Mouse (Mus musculus): ENCODE data around the gene Gramd4. TPM values are rescaled to one million over a fixed set of nuclear protein-coding genes. Genes with fewer than 3 reads are reported as not detected.
"Not testable (repeated sequence)": the region's sequence is repeated elsewhere in the genome, so short reads cannot be mapped to it uniquely, and the experiment has no call there.

Gene Gramd4
- polyA plus RNA-seq, 1 experiment from 2014 or later = 1.2 TPM

DNA sequence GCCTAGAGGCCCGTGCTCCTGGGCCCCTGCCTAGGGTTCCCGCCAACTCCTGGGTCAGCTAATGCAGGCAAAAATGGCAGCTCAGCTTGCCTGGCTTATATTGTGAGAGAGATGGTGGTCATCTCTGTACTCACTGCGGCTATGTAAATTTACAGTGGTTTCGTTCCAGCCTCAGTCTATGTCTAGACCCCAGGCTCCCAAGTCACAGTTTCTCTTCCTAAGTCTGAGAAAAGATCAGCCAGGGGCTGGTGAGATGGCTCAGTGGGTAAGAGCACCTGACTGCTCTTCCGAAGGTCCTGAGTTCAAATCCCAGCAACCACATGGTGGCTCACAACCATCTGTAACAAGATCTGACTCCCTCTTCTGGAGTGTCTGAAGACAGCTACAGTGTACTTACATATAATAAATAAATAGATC lies 39.1 kb downstream of the Gramd4 start:
- H3K79me2 ChIP-seq (ENCODE audit: inconsistent target); H3K27ac ChIP-seq; H3K4me3 ChIP-seq (ENCODE audit: inconsistent target); H3K36me3 ChIP-seq (ENCODE audit: inconsistent target): not testable (repeated sequence)
- 97% methylated on average over 5 of the region's 5 CpGs for WGBS (ENCODE audit: missing documents)

DNA sequence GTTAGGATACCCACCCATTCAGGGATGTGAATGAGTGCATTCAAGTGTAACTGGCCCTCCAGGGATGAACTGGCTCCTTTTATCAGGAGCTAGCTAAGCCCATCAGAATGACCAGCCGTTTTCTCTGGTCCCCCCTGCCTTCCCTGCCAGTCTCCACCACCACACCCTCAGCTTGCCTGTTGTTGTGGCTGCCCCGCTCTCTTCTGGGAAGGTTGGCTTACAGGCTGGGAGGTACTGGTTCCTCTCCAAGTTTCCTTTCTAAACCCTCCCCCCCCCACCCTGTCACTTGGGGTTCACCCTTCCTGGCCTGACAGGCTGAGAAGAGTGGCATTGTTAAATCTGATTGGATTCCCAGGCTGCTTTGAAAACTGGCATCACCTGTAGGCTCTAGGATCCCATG lies 40.4 kb downstream of the Gramd4 start:
- Histone ChIP-seq H3K36me3 (ENCODE audit: inconsistent target) (no peaks in the 10 kb centered on the region), H3K4me3 (ENCODE audit: inconsistent target) (no peak overlapping the region), H3K79me2 (ENCODE audit: inconsistent target) (no peaks in the 10 kb centered on the region), H3K27ac (no peak overlapping the region)
- WGBS (ENCODE audit: missing documents) = 75% methylated on average over 2 of the region's 2 CpGs

DNA sequence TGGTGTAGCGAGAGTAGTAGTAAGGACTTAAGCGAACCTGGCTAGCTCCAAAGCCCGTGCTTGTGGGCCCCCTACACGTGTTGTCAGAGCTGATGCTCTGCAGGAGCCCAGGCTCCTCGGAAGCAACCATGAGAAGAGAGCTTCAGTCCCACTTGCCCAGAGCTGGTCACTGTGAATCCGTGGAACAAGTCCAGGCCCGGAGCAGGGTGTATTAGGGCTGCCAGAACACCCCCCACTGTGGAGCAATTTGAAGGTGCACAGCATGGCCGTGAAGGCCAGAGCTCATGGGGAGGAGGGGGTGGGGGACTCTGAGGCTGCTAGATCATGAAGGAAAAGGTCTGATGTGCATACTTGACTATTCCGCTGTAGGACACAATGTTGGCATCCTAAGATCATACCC lies 44.1 kb downstream of the Gramd4 start:
- H3K27ac ChIP-seq = no peak overlapping the region
- no peak overlapping the region for H3K4me3 ChIP-seq (ENCODE audit: inconsistent target)
- 96% methylated on average over 6 of the region's 9 CpGs for WGBS (ENCODE audit: missing documents)
- H3K79me2 ChIP-seq (ENCODE audit: inconsistent target) = no peaks in the 10 kb centered on the region
- no peaks in the 10 kb centered on the region for H3K36me3 ChIP-seq (ENCODE audit: inconsistent target)

DNA sequence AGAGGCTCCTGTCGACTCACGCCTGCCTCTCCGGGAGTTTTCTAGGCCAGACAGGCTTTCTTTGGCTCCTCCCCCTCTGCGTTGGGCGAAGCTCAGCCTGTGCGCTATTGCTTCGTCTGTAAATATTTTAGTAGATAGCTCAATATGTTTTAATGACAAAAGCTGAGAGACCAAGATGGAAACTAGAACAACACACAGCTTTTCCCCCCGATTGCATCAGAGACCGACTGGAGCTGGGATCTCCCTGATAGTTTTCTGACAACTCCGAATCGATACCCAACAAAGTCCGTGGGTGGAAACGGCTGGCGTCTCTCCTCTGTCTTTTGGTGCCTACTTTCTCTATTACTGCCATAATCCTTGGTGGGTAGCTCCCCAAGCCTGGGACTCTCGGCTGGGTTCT lies 44.8 kb downstream of the Gramd4 start:
- 95% methylated on average over 15 of the region's 15 CpGs for WGBS (ENCODE audit: missing documents)
- Histone ChIP-seq H3K36me3 (ENCODE audit: inconsistent target) (no peaks in the 10 kb centered on the region), H3K4me3 (ENCODE audit: inconsistent target) (no peak overlapping the region), H3K27ac (no peak overlapping the region), H3K79me2 (ENCODE audit: inconsistent target) (no peaks in the 10 kb centered on the region)

DNA sequence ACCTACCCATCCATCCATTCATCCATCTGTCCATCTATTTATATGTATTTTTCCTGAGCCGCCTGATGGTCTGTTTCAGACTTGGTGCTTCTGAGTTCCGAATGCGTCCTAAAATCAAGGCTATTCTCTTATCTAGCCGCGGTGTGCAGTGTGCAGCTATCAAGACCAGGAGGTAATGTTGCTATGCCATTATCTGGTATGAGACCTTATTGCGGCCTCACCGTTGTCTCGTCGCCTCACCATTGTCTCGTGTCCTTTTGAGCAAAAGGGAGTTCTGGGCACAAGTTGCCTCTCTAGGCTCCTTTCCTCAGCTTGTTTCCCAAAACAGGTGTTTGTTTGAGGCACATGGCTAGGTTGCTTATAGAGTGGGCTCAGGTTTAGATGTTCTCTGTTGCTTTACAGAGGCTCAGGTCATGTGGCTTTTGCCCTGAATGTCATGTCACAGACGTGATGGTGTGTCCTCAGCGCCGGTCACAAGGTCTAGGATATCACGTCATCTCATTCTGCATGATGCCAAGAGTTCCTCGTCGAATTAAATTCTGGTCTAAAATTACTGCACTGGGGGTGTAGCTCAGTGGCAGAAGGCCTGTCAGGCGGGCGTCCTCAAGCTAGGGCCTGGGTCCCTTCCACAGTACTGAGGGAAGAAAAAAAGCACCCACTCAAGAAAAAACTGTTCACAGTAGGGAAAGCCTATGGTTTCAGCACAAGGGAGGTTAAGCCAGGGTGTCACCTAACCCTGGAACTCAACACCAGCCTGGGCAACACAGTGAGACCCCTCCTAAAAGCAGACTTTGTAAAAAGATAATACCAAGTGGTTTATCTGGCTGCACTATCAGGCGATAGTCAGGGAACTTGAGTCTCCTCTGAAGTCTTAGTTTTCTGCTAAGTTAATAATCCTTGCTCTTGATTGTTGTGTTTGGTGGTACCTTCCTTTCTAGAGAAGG lies 47.2 kb downstream of the Gramd4 start:
- H3K36me3 ChIP-seq (ENCODE audit: inconsistent target) = no peaks in the 10 kb centered on the region
- no peaks in the 10 kb centered on the region for H3K79me2 ChIP-seq (ENCODE audit: inconsistent target)
- H3K27ac ChIP-seq = no peak overlapping the region
- H3K4me3 ChIP-seq (ENCODE audit: inconsistent target) = no peak overlapping the region
- WGBS (ENCODE audit: missing documents) = 97% methylated on average over 19 of the region's 19 CpGs

DNA sequence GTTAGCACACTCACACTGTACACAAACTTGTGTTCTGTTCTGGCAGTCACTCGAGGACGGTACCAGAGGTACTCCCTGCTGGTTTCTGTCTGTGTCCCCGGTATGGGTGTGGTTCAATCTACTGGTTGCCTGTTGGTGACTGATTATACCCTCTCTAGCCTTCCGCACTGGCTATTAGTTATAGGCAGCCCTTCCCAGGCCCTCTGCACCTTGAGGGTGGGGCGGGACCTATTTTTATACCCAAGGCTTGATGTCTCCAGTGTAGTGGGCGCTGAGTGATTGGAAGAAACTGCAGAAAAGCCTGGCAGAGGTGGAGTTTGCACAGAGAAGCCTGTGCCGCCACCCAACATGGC lies 47.8 kb downstream of the Gramd4 start:
- Histone ChIP-seq H3K4me3 (ENCODE audit: inconsistent target) (no peak overlapping the region), H3K79me2 (ENCODE audit: inconsistent target) (no peaks in the 10 kb centered on the region), H3K27ac (no peak overlapping the region), H3K36me3 (ENCODE audit: inconsistent target) (no peaks in the 10 kb centered on the region)
- whole genome bisulfite sequencing (ENCODE audit: missing documents) = 98% methylated on average over 7 of the region's 7 CpGs

DNA sequence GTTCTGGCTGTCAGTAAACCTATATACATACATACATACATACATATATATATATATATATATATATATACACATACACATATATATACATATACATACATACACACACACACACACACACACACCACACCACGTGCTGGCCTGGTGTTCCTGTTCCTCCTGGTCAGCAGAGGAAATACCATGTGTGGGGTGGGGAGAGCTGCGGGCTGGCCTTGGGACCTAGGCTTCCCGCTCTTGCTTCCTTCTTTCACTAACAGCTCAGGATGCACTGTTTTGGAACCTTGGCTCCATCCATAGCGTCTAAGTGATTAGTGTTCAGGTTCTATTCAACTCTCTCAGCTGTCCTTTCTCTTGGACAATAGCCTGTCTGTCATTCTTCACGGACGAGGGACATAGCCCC lies 48.3 kb downstream of the Gramd4 start:
- WGBS (ENCODE audit: missing documents) = 65% methylated on average over 6 of the region's 6 CpGs
- Histone ChIP-seq H3K4me3 (ENCODE audit: inconsistent target) (no peak overlapping the region), H3K79me2 (ENCODE audit: inconsistent target) (no peaks in the 10 kb centered on the region), H3K36me3 (ENCODE audit: inconsistent target) (no peaks in the 10 kb centered on the region), H3K27ac (no peak overlapping the region)

DNA sequence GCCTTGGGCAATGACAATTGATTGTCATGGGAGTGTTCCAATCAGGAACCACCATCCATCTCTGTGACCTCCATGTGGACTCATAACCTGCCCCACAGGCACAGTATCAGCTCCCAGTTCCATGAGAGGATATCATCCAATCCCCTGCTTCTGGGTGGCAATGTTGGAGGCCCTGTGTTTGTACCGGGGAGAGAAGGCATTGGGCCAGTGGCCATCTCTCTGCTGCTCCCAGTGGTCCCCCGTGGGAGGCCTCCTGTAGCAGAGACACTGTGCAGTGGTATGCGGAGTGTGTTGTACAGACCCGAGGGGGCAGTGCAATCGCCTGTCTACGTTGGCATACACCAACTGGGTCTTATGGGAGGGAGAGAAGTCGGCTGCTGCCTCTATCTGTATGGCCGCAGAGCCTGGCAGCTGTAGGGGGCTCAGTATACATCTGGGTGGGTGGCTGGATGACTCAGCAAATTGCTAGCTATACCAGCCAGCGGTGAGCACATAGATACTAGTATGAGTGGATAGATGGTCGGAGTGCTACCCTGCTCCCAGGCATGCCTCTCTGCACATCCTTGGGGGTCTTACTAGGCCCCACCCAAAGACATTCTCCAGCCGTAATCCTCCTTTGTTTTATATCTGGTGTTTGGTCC lies 50.5 kb downstream of the Gramd4 start:
- no peaks in the 10 kb centered on the region for H3K36me3 ChIP-seq (ENCODE audit: inconsistent target)
- no peak overlapping the region for H3K4me3 ChIP-seq (ENCODE audit: inconsistent target)
- 93% methylated on average over 11 of the region's 11 CpGs for WGBS (ENCODE audit: missing documents)
- H3K79me2 ChIP-seq (ENCODE audit: inconsistent target) = no peaks in the 10 kb centered on the region
- no peak overlapping the region for H3K27ac ChIP-seq

DNA sequence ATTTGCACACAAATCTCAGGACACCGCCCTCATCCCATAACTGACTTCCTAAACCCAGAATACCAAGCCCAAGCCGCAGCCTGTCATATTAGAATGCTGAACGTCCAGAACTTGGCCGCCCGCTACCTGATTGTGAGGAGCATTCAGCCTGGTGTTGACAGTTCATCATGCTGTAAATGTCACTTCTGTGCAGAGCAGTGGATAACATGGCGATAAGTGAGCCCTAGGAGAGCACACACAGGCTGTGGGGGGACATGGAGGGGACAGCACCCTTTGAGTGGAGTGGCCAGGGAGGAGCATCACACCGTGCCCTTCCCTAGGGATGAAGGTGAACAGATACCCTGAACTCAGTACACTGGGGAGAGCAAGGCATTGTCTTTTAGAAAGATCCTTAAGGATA lies 51.8 kb downstream of the Gramd4 start:
- no peak overlapping the region for H3K4me3 ChIP-seq (ENCODE audit: inconsistent target)
- H3K36me3 ChIP-seq (ENCODE audit: inconsistent target) = no peaks in the 10 kb centered on the region
- WGBS (ENCODE audit: missing documents) = 91% methylated on average over 7 of the region's 7 CpGs
- no peak overlapping the region for H3K27ac ChIP-seq
- H3K79me2 ChIP-seq (ENCODE audit: inconsistent target) = no peaks in the 10 kb centered on the region

DNA sequence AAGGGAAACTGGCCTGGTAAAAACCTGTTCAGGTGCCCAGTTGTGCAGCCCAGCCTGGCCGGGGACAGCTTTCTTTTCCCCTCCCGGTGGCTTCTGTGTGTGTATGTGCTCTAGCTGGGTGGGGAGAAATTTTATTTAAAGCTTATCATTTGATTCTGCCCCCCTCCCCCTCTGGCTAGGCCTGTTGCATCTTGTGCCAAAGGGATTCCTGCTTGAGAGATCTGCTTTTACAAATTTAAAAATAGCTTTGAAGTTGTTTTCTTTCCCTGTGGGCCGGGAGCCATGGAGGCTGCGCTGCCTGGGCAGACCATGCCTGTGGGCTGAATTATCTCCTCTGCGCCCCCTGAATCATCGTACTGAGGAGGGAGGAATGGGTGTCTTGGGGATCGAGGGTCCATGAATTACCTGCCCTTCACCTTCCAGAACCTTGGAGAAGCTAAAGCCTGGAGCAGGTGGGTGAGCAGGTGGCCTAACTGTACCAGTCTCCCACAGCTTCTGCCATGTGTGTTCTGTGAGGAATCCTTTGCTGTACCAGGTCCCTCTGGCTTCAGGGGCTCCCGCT lies 52.2 kb downstream of the Gramd4 start:
- WGBS (ENCODE audit: missing documents) = 95% methylated on average over 8 of the region's 8 CpGs
- no peaks in the 10 kb centered on the region for H3K79me2 ChIP-seq (ENCODE audit: inconsistent target)
- H3K27ac ChIP-seq = no peak overlapping the region
- no peaks in the 10 kb centered on the region for H3K36me3 ChIP-seq (ENCODE audit: inconsistent target)
- no peak overlapping the region for H3K4me3 ChIP-seq (ENCODE audit: inconsistent target)

DNA sequence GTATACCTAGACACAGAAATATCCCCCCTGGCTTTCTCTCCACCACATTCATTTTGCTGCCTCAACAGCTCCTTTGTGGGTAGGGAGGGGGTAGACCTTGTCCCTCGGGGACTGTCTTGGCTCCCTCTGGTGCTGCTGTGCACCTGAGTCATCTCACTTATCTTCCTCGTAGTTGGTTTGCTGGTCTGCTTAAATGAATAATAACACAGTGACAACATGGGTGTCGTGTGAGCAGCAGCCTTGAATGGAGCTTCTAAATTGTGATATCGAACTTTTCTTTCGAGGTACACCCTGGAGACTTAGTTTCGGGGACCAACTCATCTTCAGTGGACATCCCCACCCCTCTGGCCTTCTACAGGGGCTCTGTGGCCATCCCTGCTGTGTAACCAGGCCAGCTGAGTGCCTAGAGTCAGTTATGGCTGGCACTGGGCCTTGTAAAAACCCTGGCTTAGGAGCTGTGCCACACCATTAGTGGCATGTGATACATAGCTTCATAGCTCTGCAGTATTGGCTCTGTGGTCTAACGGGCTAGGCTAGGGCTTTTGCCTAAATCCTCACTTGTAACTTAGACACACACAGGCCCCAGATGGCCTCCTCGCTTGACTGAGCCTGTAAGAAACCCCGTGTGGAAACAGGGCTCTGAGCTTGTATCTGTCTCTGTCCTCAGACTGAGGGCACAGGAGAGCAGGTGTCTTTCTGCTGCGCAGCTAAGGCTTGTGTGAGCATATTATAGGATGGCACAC lies 53.0 kb downstream of the Gramd4 start:
- no peaks in the 10 kb centered on the region for H3K79me2 ChIP-seq (ENCODE audit: inconsistent target)
- no peak overlapping the region for H3K4me3 ChIP-seq (ENCODE audit: inconsistent target)
- 90% methylated on average over 10 of the region's 10 CpGs for WGBS (ENCODE audit: missing documents)
- H3K27ac ChIP-seq = no peak overlapping the region
- no peaks in the 10 kb centered on the region for H3K36me3 ChIP-seq (ENCODE audit: inconsistent target)

DNA sequence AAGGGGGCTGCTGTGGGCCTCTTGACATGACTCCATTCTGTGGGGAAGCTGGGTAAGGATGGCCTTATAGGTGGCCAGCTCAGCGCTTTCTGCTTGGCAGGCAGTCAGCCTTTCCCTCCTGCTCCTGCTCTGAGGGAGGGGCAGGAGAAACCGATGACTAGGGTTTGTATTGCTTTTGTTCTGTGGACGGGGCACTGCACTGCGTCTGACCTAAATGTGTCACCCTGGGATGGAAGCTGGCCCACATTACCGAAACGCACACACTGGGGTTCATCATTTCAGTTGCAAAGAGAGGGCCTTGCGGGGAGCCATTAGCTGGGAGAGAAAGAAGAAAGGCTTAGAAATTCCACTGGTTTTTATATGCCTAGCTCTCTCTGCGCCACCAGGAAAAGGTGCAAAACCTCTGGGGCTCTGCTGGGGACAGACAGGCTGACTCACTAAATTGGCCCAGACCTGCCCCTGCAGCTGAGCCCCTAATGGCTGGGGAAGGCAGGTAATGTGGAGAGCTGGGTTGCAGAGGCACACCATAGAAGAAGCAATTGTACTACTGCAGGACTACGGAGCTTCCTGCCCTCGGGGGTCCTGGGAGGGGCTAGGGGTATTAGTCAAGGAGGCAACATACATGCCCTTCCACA lies 55.3 kb downstream of the Gramd4 start:
- Histone ChIP-seq H3K4me3 (ENCODE audit: inconsistent target) (no peak overlapping the region), H3K36me3 (ENCODE audit: inconsistent target) (no peaks in the 10 kb centered on the region), H3K79me2 (ENCODE audit: inconsistent target) (no peaks in the 10 kb centered on the region), H3K27ac (no peak overlapping the region)
- 79% methylated on average over 10 of the region's 10 CpGs for WGBS (ENCODE audit: missing documents)

DNA sequence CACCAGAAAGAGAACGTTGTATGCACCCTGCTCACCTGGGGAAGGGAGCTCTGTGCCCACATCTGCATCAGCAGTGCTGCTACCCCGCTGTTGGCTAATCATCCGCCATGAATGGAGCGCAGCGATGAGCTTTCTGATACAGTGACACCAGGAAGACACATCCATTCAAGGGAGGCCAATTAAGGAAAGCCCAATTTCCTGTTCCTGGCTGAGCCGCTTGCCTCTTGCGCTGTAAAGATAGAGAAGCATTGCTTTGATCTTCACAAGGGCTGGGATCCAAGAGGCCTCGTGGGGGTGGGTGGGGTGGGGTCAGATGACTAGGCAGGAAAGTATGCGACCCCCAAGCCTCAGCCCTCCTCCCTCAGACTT lies 55.8 kb downstream of the Gramd4 start:
- Histone ChIP-seq H3K4me3 (ENCODE audit: inconsistent target) (no peak overlapping the region), H3K27ac (no peak overlapping the region), H3K79me2 (ENCODE audit: inconsistent target) (no peaks in the 10 kb centered on the region), H3K36me3 (ENCODE audit: inconsistent target) (no peaks in the 10 kb centered on the region)
- 50% methylated on average over 9 of the region's 9 CpGs for WGBS (ENCODE audit: missing documents)

DNA sequence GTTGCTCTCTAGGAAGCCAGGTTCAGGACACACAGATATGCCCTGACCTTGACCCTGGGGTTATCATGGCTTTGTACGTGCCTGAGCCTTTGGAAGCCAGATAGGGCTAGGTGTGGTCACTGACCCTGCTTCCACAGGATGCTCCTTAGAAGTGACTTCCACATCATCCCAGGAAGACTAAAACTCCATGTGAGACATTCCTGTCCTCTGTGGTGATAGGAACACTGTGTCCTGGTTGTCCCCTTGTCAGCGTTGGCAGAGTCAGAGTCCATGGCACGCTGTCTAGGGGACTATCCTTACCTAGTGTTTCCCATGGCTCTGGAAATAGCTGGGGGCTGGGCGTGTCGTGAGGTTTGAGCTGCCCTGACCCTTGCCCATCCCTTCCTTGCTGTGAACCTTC lies 58.9 kb downstream of the Gramd4 start:
- H3K4me3 ChIP-seq (ENCODE audit: inconsistent target) = no peak overlapping the region
- 93% methylated on average over 5 of the region's 5 CpGs for WGBS (ENCODE audit: missing documents)
- H3K79me2 ChIP-seq (ENCODE audit: inconsistent target) = no peaks in the 10 kb centered on the region
- no peaks in the 10 kb centered on the region for H3K36me3 ChIP-seq (ENCODE audit: inconsistent target)
- H3K27ac ChIP-seq = no peak overlapping the region
